9 mouse cellular contexts compared by ENCODE assay signal in the genomic region with DNA sequence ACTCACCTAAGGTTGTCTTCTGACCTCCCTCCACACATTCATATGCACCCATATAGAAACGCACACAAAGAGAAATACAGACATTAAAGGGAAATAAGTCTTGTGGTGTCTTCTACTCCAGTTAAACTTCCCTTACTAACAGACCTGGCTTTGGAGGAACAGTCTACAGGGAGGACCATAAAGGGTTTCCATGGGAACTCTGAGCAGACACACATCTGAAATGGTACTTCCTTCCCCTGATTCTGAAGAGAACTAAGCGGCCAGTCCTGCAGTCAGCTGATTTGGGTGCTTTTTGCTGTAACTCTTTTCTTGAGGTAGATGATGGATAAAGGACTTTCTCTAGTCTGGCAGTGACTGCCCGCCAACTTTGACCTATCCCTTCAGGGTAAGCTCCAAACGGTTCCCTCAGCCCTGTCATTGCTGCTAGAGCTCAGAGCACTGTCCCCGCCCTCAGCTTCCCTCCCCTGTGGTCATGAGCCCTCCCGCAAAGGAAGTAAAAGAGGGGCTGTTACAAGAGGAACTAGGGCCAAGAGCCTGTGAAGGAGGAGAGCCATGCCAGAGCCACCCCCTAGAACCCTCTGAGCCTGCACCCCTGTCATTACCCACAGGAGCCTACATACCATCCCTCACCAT. TPM values are rescaled to one million over a fixed set of nuclear protein-coding genes. Genes with fewer than 3 reads are reported as not detected.
DNase-seq lines count a peak whose midpoint lies in the region; ATAC-seq and TF ChIP-seq lines count a peak whose summit lies in the region.
"Had no signal": no experiment of that assay in that cellular context is flagged by ENCODE, and none has a peak within 500 bp of the region (broad histone marks: within the 10 kb centered on the region; RNA-seq: fewer than 3 reads in every experiment).

A gene (plus strand): TSS at position 485 of the 633 bp plus-strand sequence.

- H3K9me3 ChIP-seq in MEL (replicated peaks; ENCODE audit: insufficient read depth, low read length), result no peaks in the 10 kb centered on the region
- H3K9me3 ChIP-seq in liver, embryonic 12.5 days (replicated peaks), result no peaks in the 10 kb centered on the region
- H3K9me3 ChIP-seq in hindbrain, embryonic 16.5 days (ENCODE audit: control insufficient read depth, low read length), result no peaks in the 10 kb centered on the region
- no peaks in the 10 kb centered on the region for H3K9me3 ChIP-seq in intestine, embryonic 16.5 days (ENCODE audit: control insufficient read depth, low read length)

- H3K9ac ChIP-seq in MEL (ENCODE audit: control insufficient read depth, low read depth, low read length, poor library complexity, severe bottlenecking), result no peak within 1 kb of the TSS
- H3K9ac ChIP-seq in liver, embryonic 12.5 days, result no peak within 1 kb of the TSS
- no peak within 1 kb of the TSS for H3K9ac ChIP-seq in hindbrain, embryonic 16.5 days (ENCODE audit: low read depth, low read length)
- no peak within 1 kb of the TSS for H3K9ac ChIP-seq in intestine, embryonic 16.5 days (ENCODE audit: low read depth, low read length)

- TF ChIP-seq EP300 in MEL (IDR thresholded peaks at IDR 0.05; ENCODE audit: low read depth in 1 of 2, low read length in 2 of 2), result no peak

- no peak for TF ChIP-seq CTCF in MEL (IDR thresholded peaks at IDR 0.05 in 2 of 3, conservative IDR thresholded peaks at IDR 0.05 in 1 of 3; ENCODE audit: control insufficient read depth in 1 of 3, insufficient read depth in 1 of 3, low read depth in 2 of 3, low read length in 3 of 3, poor library complexity in 1 of 3, severe bottlenecking in 1 of 3)
- no peak for TF ChIP-seq CTCF in olfactory bulb, adult 2 months (IDR thresholded peaks at IDR 0.05; ENCODE audit: insufficient read depth, low read depth, low read length)

- H3K79me2 ChIP-seq in MEL (ENCODE audit: control insufficient read depth, insufficient read depth, low read length, poor library complexity), result no peaks in the 10 kb centered on the region

- peak within 1 kb of the TSS; percentile 13; the same call in 1 of the 2 replicates for H3K4me2 ChIP-seq in liver, embryonic 12.5 days
- no peak within 1 kb of the TSS for H3K4me2 ChIP-seq in hindbrain, embryonic 16.5 days (ENCODE audit: low read length)
- no peak within 1 kb of the TSS for H3K4me2 ChIP-seq in intestine, embryonic 16.5 days (ENCODE audit: low read depth, low read length)

- no peak within 1 kb of the TSS for H3K4me3 ChIP-seq in MEL (ENCODE audit: control insufficient read depth in 1 of 2, insufficient read depth in 1 of 2, low read depth in 2 of 2, low read length in 2 of 2)
- peak within 1 kb of the TSS; percentile 11; the same call in 1 of the 2 replicates for H3K4me3 ChIP-seq in liver, embryonic 12.5 days
- no peak within 1 kb of the TSS for H3K4me3 ChIP-seq in olfactory bulb, adult 2 months (ENCODE audit: insufficient read depth, low read depth, low read length)
- no peak within 1 kb of the TSS for H3K4me3 ChIP-seq in hindbrain, embryonic 16.5 days (ENCODE audit: low read length)
- no peak within 1 kb of the TSS for H3K4me3 ChIP-seq in intestine, embryonic 16.5 days (ENCODE audit: low read length)
- H3K4me3 ChIP-seq: myocyte had no signal

- peak; percentile 46; the same call in 1 of the 2 replicates for ATAC-seq in liver, embryonic 12.5 days
- ATAC-seq in hindbrain, embryonic 16.5 days, result no peak
- ATAC-seq in intestine, embryonic 16.5 days, result no peak

- WGBS in liver, embryonic 12.5 days (ENCODE audit: insufficient replicate concordance), result 14% methylated on average over 6 of the region's 6 CpGs
- 34% methylated on average over 6 of the region's 6 CpGs for WGBS in olfactory bulb, adult 2 months
- 61% methylated on average over 6 of the region's 6 CpGs for WGBS in hindbrain, embryonic 16.5 days
- 47% methylated on average over 6 of the region's 6 CpGs for WGBS in intestine, embryonic 16.5 days

- H3K4me1 ChIP-seq in MEL (ENCODE audit: control insufficient read depth in 1 of 2, insufficient read depth in 2 of 2, low read length in 2 of 2), result peaks cover 0 to 19% of the 10 kb centered on the region in 2 experiments; a peak in 3 of 4 replicates
- H3K4me1 ChIP-seq in liver, embryonic 12.5 days, result no peaks in the 10 kb centered on the region
- H3K4me1 ChIP-seq in olfactory bulb, adult 2 months (ENCODE audit: control insufficient read depth, insufficient read depth, low read length), result no peaks in the 10 kb centered on the region
- no peaks in the 10 kb centered on the region for H3K4me1 ChIP-seq in hindbrain, embryonic 16.5 days (ENCODE audit: control insufficient read depth, insufficient read depth, low read depth, low read length)
- H3K4me1 ChIP-seq in intestine, embryonic 16.5 days (ENCODE audit: control insufficient read depth, insufficient read depth, low read length), result no peaks in the 10 kb centered on the region

- no peak for TF ChIP-seq POLR2A in MEL (IDR thresholded peaks at IDR 0.05; ENCODE audit: control insufficient read depth in 1 of 2, insufficient read depth in 1 of 2, low read depth in 1 of 2, low read length in 2 of 2, poor library complexity in 1 of 2)
- TF ChIP-seq POLR2A in olfactory bulb, adult 2 months (IDR thresholded peaks at IDR 0.05; ENCODE audit: insufficient read depth, low read depth, low read length), result no peak

- TF ChIP-seq RAD21 in MEL (IDR thresholded peaks at IDR 0.05; ENCODE audit: low read depth, low read length), result no peak

- peaks cover 0 to 11% of the 10 kb centered on the region in 2 experiments; a peak in 2 of 4 replicates for H3K36me3 ChIP-seq in MEL (ENCODE audit: control insufficient read depth in 1 of 2, insufficient read depth in 2 of 2, low read length in 2 of 2)
- peaks cover 10% of the 10 kb centered on the region; the same call in 1 of the 2 replicates for H3K36me3 ChIP-seq in liver, embryonic 12.5 days
- H3K36me3 ChIP-seq in hindbrain, embryonic 16.5 days (ENCODE audit: control insufficient read depth, insufficient read depth, low read length), result peaks cover 3% of the 10 kb centered on the region; the same call in 1 of the 2 replicates
- H3K36me3 ChIP-seq in intestine, embryonic 16.5 days (ENCODE audit: control insufficient read depth, insufficient read depth, low read length), result no peaks in the 10 kb centered on the region

- no peaks in the 10 kb centered on the region for H3K27me3 ChIP-seq in MEL (ENCODE audit: control insufficient read depth in 1 of 2, insufficient read depth in 2 of 2, low read length in 2 of 2)
- H3K27me3 ChIP-seq in liver, embryonic 12.5 days (replicated peaks), result no peaks in the 10 kb centered on the region
- no peaks in the 10 kb centered on the region for H3K27me3 ChIP-seq in hindbrain, embryonic 16.5 days (replicated peaks; ENCODE audit: control insufficient read depth, insufficient read depth, low read length)
- H3K27me3 ChIP-seq in intestine, embryonic 16.5 days (replicated peaks; ENCODE audit: control insufficient read depth, insufficient read depth, low read length), result no peaks in the 10 kb centered on the region

- H3K27ac ChIP-seq in MEL (ENCODE audit: control insufficient read depth, low read depth, low read length), result no peak within 1 kb of the TSS
- no peak within 1 kb of the TSS for H3K27ac ChIP-seq in liver, embryonic 12.5 days
- no peak within 1 kb of the TSS for H3K27ac ChIP-seq in olfactory bulb, adult 2 months (ENCODE audit: insufficient read depth, low read depth, low read length)
- H3K27ac ChIP-seq in hindbrain, embryonic 16.5 days (ENCODE audit: low read depth, low read length), result no peak within 1 kb of the TSS
- no peak within 1 kb of the TSS for H3K27ac ChIP-seq in intestine, embryonic 16.5 days (ENCODE audit: low read length)

- peak; percentile 39 to 65 for DNase-seq in heart, adult 9 months (ENCODE audit: low spot score in 2 of 2)
- DNase-seq in heart, postnatal 4 days, result no peak
- DNase-seq in MEL (ENCODE audit: low read depth, low spot score), result peak; percentile 74
- DNase-seq in layer of hippocampus, postnatal 10 days (ENCODE audit: low spot score in 2 of 2), result no peak

TF ChIP-seq in MEL, 35 proteins besides CTCF, POLR2A, EP300 and RAD21:
- TF ChIP-seq TBP (IDR thresholded peaks at IDR 0.05; ENCODE audit: low read depth, low read length) (no peak), USF1 (IDR thresholded peaks at IDR 0.05; ENCODE audit: low read depth, low read length) (0 out of 2 replicates have a peak, but pooled peaks have one; percentile 12), POLR2AphosphoS2 (IDR thresholded peaks at IDR 0.05; ENCODE audit: low read length) (no peak)

RNA-seq across cellular contexts. Expression of the gene that starts here (rescaled TPM):
- total RNA-seq in heart, postnatal 4 days (2021), result 1 to 10 TPM; 1.2 to 2.3 TPM
- 0.08 and 0.13 TPM in 2 replicates for total RNA-seq in MEL (2012; rRNA removed)
- polyA plus RNA-seq in MEL (2012; ENCODE audit: insufficient read depth in 1 of 2, insufficient read length in 2 of 2, low read depth in 1 of 2, low replicate concordance in 2 of 2, missing spikeins in 1 of 2), result under 1 TPM in 1 of 2 experiments, not detected in 1; 0.40 TPM
- 7.4 and 8.5 TPM in 2 replicates for polyA plus RNA-seq in liver, embryonic 12.5 days (2016; fragmentation: Nextera tagmentation; extraction: Ambion mirVana)
- not detected in 2 replicates for polyA plus RNA-seq in olfactory bulb, adult 2 months (2012; ENCODE audit: insufficient read depth, insufficient read length, low replicate concordance, missing spikeins)
- polyA plus RNA-seq in hindbrain, embryonic 16.5 days (2015; fragmentation: Nextera tagmentation; extraction: Ambion mirVana), result 1.4 and 2.5 TPM in 2 replicates
- 3.9 and 4.3 TPM in 2 replicates for polyA plus RNA-seq in intestine, embryonic 16.5 days (2015; fragmentation: Nextera tagmentation; extraction: Ambion mirVana)
- total RNA-seq in layer of hippocampus, postnatal 10 days (2021), result 1 to 10 TPM; 1.5 to 1.6 TPM
- polyA plus RNA-seq: myocyte had no signal

Comparison
In these comparisons a context has a peak if more than half of its experiments do, and no peak if none do; other contexts are left out.
1. DNase-seq: peak in heart, adult 9 months (2 of 2); none in heart, postnatal 4 days (single experiment) and layer of hippocampus, postnatal 10 days (0 of 2).
2. Peak in DNase-seq in MEL; RNA of the gene not detected or under 1 TPM.